Mouse (Mus musculus): ENCODE data around the gene Pih1d1. TPM values are rescaled to one million over a fixed set of nuclear protein-coding genes. Genes with fewer than 3 reads are reported as not detected.
"Not testable (repeated sequence)": the region's sequence is repeated elsewhere in the genome, so short reads cannot be mapped to it uniquely, and the experiment has no call there.

Gene Pih1d1
- polyA plus RNA-seq, 2 experiments from 2014 or later = 40.4 to 50.6 TPM

DNA sequence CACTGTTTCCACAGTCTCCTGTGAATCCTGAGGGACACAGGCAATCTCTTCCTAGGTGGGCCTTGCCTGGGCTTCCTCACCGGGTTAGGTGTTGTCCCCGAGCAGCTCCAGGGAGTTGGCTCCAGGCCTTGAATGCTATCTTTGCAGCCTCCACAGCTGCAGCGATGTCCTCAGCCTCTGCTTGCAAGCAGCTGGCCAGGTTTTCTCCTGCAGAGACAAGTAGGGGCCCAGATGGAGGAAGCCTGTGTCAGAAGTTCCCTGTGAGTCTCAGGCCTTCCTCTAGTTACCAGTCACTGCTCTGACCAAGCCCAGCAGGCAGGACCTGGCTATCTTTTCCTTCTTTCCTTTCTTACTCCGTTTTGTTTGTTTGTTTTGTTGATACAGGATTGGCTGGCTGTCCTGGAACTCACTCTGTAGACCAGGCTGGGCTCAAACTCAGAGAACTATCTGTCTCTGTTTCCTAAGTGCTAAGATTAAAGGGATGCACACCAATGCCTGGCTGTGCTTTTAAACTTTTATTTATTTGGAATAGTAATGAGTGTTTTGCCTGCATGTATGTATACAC is 5.5 kb upstream of the Pih1d1 start:
- no peak for ATAC-seq

DNA sequence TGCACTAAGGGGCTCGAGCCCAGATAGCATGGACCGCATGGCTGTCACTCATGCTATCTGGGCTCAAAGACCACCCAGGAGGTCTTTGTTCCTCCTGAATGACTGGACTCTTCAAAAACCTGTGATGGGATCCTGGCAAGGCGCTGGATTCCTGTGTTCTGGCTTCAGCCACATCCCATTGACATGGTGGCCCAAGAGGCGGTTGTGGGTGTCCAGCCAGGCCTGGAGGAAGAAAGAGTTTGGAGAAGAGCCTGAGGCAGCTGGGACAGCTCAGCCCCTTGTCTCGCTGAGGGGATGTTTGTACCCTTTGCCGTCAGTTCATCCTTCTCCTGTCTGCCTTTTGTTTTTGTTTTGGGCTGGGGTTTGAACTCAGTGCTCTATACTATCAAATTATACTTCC is 4.6 kb upstream of the Pih1d1 start:
- no peak for ATAC-seq

DNA sequence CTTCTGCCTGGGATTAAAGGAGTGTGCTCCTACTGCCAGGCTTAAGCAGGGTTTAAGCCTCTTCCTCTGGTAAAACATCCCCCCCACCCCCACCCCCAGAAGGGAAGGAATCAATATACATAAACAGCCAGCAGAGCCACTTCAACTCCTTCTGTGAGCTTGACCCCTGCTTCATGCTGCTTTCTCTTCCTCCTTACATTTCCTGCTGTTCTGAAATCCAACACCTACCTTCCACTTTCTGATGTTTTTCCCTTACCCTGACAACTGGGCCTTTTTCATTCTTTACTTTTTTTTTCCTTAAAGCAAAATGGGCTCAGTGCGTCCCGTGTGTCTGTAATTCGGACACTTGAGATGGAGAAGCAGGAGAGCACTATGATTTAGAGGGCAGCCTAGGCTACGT is 3.8 kb upstream of the Pih1d1 start:
- ATAC-seq = no peak

GRCm38 (mm10) chr7:45151303-45151702 is 2.8 kb upstream of the Pih1d1 start:
- ATAC-seq = no peak

DNA sequence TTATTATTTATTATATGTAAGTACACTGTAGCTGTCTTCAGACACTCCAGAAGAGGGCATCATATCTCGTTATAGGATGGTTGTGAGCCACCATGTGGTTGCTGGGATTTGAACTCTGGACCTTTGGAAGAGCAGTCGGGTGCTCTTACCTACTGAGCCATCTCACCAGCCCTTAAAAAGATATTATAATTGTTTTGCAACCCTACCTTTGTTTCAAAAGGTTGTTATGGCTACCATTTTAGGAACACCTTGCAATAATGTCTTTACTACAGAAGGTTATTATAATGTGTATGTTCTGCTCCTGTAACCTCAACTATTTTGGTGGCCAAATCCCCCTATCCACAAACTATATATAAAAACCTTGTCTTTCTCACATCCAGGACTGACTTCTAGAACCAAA is 1.1 kb upstream of the Pih1d1 start:
- not testable (repeated sequence) for ATAC-seq

DNA sequence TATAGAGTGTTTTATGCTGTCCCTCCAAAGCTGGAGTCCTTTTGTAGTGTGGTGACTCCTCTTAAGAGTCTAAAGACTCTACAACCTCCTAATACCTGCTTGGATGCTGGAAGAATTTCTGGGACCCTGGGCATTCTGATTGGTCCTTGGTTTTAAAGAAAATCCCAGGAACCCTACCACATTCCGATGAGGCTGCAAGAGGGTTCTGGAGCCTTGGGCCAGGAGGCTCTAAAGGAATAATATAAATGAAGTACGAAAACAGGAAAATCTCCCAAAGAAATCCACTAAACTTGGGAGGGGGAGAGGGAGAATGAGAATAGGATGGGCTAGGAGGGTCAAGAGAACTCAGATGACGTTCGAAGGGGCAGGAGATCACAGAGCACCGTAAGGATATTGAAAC is 517 bp upstream of the Pih1d1 start:
- no peak for ATAC-seq

DNA sequence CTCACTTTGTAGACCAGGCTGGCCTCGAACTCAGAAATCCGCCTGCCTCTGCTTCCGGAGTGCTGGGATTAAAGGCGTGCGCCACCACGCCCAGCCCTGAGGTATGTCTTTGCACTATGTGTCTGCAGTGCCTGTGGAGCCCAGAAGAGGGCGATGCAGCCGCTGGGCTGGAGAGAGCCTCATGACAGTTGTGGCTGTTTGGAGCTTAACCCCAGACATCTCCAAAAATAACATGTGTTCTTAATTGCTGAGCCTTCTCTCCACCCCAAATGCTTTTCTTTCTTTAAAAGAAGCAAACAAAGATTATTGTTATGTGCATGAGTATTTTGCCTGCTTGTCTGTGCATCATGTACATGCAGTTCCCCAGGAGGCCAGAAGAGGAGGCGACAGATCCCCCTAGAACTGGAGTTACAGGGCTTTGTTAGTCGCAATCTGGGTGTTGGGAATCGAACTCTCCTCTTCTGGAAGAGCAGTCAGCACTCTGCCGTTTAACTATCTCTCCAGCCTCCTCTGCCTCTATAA is 951 bp downstream of the Pih1d1 start:
- no peak for ATAC-seq

DNA sequence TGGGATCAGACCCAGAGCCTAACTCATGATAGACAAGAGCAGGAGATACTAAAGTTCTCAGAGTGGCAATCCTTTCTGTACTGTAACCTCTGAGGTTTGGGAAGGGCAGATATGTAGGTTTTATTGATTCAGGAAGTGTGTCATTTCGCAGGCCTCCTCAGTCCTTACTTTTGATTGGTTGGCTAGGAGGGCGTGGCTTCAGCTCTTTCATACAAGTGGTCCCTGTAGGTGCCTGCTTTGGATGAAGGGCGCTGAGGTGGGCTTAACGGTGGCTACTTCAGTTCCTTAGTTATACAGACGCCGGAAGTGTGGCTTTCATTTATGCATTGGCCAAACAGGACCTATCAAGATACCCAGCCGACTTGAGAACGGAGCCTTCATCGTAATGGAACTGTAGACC is 1.5 kb downstream of the Pih1d1 start:
- ATAC-seq = no peak

DNA sequence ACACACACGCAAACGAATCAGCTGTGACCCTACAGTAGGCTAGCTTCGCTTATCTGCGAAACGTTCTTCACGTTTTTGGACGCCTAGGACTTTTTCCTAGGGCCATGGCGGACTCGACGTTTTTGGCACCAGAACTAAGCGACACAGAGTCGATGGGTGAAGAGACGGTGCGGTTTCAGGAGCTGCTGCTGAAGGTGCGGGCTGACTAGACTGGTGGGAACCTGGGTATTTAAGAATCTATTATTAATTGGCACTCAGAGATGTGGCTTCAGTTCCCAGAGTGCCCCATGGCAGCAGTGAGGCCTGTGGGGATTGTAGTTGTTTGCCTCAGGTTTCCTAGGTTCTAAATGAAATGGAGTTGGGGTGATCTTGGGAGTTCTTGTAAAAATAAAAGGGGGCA is 2.1 kb downstream of the Pih1d1 start:
- no peak for ATAC-seq

DNA sequence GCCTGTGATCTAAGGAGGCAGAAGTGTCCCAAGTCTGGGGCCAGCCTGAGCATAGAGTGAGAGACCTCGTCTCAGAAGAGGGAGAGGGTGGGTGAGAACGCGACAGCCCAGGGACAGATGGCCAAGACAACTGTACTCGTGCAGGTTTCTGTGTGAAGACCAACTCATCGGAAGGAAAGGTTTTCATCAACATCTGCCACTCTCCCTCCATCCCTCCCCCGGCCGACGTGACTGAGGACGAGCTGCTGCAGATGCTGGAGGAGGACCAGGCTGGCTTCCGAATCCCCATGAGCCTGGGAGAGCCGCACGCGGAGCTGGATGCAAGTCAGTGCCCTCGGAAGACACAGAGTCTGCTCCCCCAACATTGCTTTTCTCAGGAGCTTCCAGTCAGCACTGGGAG is 3.4 kb downstream of the Pih1d1 start:
- no peak for ATAC-seq

DNA sequence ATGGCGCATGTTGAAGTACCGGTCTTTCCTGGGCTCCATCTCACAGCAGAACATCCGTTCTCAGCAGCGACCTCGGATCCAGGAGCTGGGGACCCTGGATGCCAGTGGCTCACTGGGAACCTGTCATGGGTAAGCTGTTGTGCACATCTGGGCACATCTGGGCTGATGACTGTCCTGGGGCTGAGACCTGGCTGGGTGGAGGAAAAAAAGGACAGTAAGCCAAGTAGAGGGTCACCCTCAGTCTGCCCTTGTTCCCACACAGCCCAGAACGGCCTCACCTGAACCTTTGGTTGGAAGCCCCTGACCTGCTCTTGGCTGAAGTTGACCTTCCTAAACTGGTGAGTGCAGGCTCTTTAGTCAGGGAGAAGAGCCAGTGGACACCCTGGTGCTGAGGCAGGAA is 4.9 kb downstream of the Pih1d1 start:
- no peak for ATAC-seq

DNA sequence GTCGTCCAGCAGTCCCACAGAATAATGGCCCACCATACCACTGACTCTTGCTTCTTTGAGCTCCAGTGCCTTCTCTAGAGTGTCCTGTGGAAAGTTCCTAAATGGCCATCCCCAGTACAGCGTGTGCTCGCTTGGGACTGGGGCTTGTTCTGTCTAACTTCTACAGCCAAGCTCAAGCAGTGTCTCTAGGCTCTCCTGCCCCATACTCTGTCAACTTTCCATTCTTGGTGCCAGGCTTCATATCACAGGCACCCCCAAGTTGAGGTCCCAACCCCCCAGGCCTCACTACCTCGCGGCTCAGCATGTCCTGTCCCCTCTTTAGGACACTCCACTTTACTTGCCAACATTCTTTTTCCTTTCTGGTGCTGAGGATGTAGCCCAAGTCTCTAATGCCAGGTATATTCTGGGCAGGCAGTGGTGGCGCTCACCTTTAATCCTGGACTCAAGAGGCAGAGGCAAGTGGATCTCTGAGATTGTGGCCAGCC is 6.3 kb downstream of the Pih1d1 start:
- ATAC-seq = no peak

DNA sequence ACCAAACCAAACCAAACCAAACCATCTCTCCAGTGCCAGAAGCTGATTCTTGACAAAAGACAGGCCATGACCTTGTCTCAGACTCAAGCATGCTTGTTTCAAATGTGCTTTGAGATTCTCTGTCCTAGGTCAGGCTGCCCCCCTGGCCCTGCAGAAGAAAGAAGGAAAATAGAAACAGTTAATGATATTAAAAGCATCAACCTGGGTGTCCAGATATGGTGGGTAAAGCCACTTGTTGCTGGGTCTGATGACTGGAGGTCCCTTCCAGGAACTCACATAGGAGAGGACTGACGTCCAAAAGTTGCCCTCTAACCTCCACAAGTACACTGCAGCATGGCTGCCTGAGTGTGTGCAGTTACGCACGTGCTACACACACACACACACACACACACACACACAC is 6.8 kb downstream of the Pih1d1 start:
- no peak for ATAC-seq

DNA sequence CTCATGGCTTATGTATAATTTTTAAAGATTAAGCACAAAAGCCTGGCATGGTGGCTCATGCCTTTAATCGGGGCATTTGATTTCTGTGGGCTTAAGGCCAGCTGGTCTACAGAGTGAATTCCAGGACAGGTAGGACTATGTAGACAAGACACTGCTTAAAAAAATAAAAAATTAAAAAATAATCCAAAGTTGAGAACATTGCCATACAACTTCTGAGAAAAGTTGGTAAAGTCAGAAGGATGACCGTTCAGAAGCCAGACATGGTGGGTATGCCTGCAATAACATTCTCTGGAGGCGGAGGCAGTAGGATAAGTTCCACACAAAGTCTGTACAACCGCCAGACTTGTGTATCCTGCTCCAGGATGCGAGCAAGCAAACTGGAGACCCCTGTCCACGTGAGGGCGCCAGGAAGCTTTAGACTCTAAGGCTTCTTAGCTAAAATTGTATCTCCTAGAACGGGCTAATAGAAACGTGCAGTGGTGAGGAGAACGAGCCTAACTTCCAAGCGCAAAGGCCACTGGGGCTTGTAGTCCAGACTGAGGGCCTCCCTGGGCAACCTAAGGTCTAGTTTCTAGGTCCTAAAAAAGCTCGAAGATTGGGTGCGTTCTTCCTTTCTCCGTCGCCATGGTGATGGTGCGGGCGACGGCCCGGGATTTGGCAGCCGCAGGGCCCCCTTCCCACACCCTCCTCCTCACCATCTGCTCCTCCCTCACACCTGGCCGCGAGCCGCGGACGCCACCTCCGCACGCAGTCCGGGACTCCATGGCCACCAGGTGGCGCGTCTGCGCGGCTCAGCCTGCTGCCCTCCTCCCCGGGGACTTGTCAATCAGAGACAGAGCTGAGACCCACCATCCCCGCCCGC is 7.7 kb downstream of the Pih1d1 start:
- peak; percentile 97 for ATAC-seq

- no peak for ATAC-seq
Observed at GRCm38 (mm10) chr7:45162551-45162950, 8.4 kb downstream of the Pih1d1 start.

DNA sequence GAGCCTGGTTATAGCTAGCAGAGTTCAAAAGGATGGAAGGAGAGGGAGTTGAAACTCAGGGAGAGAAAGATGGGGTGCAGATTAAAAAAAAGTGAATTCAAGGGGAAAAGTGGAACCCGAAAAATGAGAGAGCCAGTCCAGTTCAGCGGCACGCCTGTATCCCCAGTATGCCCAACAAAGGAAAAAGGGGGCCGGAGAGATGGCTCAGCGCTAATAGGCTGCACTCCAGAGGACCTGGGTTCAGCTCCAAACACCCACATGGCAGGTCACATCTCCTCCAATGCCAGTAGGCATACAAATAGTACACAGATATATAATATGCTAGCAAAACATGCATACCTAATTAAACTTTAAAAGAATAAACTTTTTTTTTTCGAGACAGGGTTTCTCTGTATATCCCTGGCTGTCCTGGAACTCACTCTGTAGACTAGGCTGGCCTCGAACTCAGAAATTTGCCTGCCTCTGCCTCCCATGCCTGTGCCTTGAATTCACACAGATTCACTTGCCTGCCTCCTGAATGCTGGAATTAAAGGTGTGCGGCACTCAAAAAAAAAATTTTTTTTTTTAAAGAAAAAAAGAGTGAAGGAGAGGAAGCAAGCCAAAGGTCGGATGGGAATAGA is 9.0 kb downstream of the Pih1d1 start:
- ATAC-seq = no peak

- ATAC-seq = no peak
Observed at GRCm38 (mm10) chr7:45163735-45164490, 9.8 kb downstream of the Pih1d1 start, which contains the start of gene Slc17a7. TSS of gene Slc17a7 (plus strand) at chr7:45163949.

DNA sequence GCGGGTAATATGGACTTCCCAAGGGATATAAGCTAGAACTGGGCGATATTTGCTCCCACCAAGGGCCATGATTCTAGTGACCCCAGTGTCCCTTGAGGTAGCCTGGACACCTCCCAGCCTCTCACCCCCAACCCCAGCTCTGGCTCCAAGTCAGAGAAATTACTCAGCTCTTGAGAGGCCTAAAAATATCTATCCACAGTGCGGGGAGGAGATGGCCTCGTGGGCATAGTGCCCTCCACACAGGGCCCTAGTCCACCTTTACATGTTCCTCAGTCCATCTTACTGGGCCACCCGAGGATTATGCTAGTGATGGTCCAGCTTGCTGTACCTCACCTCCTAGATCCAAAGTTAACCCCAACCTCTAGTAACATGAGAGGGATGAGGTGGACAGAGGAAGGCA is 10.7 kb downstream of the Pih1d1 start:
- no peak for ATAC-seq

DNA sequence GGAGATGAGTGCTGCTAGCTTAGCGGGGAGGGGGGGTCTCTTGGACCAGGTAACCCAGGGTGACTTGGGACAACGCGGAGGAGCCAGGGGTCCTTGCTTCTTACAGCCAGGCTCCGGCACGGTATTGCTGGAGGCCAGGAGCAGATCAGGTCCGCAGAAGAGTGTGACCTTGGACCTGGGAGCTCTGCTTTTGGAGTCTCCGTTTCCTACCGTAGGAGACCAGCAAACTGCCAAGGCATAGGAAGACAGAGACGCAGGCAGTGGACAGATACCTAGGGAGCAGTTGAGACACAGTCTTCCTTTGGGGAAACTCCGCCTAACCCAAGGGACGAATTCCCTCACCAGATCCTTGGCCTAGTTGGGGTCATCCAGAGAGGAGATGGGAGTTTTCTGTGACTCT is 11.6 kb downstream of the Pih1d1 start:
- ATAC-seq = no peak

DNA sequence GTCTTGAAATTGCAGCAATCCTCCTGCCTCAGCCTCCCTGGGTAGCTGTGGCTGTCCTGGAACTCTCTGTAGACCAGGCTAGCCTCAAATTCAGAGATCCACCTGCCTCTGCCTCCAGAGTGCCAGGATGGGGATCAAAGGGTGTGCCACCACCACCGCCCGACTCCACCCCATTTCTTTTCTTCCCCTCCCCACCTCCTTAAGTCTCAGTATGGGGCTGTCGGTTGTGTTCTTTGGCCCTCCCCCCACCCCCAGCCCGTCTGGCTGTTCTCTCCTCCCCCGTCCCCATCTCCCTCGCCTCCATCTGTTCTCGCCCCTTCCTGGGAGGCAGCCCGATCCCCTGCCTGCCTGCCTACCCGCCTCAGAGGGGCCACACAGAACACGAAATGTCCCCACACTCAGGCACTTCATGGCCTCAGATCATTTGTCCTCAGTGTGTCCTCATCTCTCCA is 12.9 kb downstream of the Pih1d1 start:
- ATAC-seq = no peak

- no peak for ATAC-seq
Observed at GRCm38 (mm10) chr7:45167761-45168445, 13.8 kb downstream of the Pih1d1 start.

- no peak for ATAC-seq
Observed at GRCm38 (mm10) chr7:45168656-45169055, 14.6 kb downstream of the Pih1d1 start.
